Mouse (Mus musculus) heart, embryonic 13.5 days (tissue): ENCODE measurements around the gene Banf2. TPM values are rescaled to one million over a fixed set of nuclear protein-coding genes. Genes with fewer than 3 reads are reported as not detected.
A peak's percentile ranks its signal among the peaks of the same experiment; 100 is the strongest.

Experiments used
- ATAC-seq: fragments of 200-750 bp; cut with Nextera tagmentation; 2 replicates; pipeline ENCODE4 v1.8.0; 2017; ENCODE audit warnings: moderate TSS enrichment; ENCODE audit not compliant: insufficient number of reproducible peaks, low FRiP score, low TSS enrichment; ENCODE audit errors: extremely low read depth
- H3K27ac ChIP-seq: fragments of 300-500 bp; sonication (generic); replicated peaks from 2 replicates; pipeline ENCODE4 v1.5.1; 2015; ENCODE audit warnings: moderate library complexity, mild to moderate bottlenecking, inconsistent platforms
- H3K27me3 ChIP-seq: fragments of 300-500 bp; sonication (generic); replicated peaks from 2 replicates; pipeline ENCODE4 v1.6.1; 2015; ENCODE audit warnings: mild to moderate bottlenecking, inconsistent platforms
- H3K36me3 ChIP-seq: fragments of 300-500 bp; sonication (generic); 2 replicates; pipeline ENCODE4 v1.6.1; 2015; ENCODE audit warnings: mild to moderate bottlenecking, inconsistent platforms
- H3K4me1 ChIP-seq: fragments of 300-500 bp; sonication (generic); 2 replicates; pipeline ENCODE4 v1.6.1; 2015; ENCODE audit warnings: inconsistent platforms
- H3K4me2 ChIP-seq: fragments of 300-500 bp; sonication (generic); 2 replicates; pipeline ENCODE4 v1.6.1; 2015; ENCODE audit warnings: inconsistent platforms, mild to moderate bottlenecking, moderate library complexity
- H3K4me3 ChIP-seq: fragments of 300-500 bp; sonication (generic); 2 replicates; pipeline ENCODE4 v1.5.1; 2015; ENCODE audit warnings: moderate library complexity, mild to moderate bottlenecking, inconsistent platforms
- H3K9ac ChIP-seq: fragments of 300-500 bp; sonication (generic); 2 replicates; pipeline ENCODE4 v1.6.1; 2015; ENCODE audit warnings: inconsistent platforms, mild to moderate bottlenecking, moderate library complexity
- H3K9me3 ChIP-seq: fragments of 300-500 bp; sonication (generic); 2 replicates; pipeline ENCODE4 v1.6.1; 2016; ENCODE audit warnings: inconsistent platforms
- WGBS: fragments of 180-500 bp; shearing (Covaris S2); methylation state at CpG from one replicate; pipeline ENCODE4 v1.1.7; 2015; ENCODE audit warnings: mixed read lengths; 5-methylcytosine and 5-hydroxymethylcytosine counted together
- polyA plus RNA-seq: library from polyadenylated mRNA; unstranded; fragments of >200 nt; fragmentation: Nextera tagmentation; extraction: Ambion mirVana; gene quantifications from 2 replicates; pipeline ENCODE4 v1.2.1, GENCODE M21; 2015

Banf2 gene
- polyA plus RNA-seq, 1 experiment from 2014 or later, result not detected

DNA sequence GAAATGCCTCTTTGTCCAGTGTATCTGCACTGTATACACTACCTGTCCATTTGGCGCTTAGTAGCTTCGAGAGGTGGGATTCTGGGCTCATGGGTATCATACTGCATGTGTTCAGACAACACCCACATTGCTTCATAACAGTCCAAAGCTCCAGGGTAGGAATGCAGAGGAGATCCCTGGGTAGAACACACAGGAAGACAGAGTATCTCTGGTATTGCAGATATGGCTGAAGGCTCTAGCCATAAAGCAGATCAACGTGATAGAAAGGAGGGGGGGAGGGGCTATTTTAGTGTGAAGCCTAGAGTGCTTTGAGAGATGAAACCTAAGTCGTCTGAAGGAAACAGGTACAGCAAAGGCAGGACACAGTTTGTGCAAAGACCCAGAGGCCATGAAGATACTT lies 6.4 kb upstream of the Banf2 start:
- no peaks in the 10 kb centered on the region for H3K36me3 ChIP-seq
- H3K4me2 ChIP-seq, result no peak overlapping the region
- H3K4me3 ChIP-seq, result no peak overlapping the region
- 67% methylated on average over 4 of the region's 4 CpGs for WGBS
- ATAC-seq, result peak; percentile 46; the same call in 1 of the 2 replicates
- no peak overlapping the region for H3K27ac ChIP-seq
- no peak overlapping the region for H3K9ac ChIP-seq
- no peaks in the 10 kb centered on the region; the same call in 1 of the 2 replicates for H3K4me1 ChIP-seq
- H3K9me3 ChIP-seq, result no peaks in the 10 kb centered on the region
- no peaks in the 10 kb centered on the region for H3K27me3 ChIP-seq

DNA sequence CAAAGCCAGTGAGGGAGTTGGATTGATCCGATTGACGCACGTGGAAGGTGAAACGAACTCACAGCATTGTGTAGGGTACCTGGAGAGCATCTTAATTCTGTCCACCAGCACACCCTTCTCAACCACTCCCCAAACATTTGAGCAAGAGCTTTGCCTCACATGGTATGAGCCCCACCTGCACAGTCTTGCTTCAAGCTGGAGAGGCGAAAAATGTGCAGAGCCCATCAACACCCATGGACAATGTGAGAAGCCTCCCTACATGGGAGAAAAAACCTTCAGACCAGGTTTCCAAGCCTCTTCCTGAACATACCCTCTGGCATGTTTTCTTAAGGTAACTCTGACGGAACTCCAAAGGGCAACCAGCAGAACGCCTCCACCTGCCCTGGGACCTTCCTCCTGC lies 2.1 kb upstream of the Banf2 start:
- Histone ChIP-seq H3K4me2 (no peak overlapping the region), H3K27me3 (no peaks in the 10 kb centered on the region), H3K27ac (no peak overlapping the region), H3K4me1 (no peaks in the 10 kb centered on the region), H3K9me3 (no peaks in the 10 kb centered on the region), H3K9ac (no peak overlapping the region), H3K36me3 (no peaks in the 10 kb centered on the region), H3K4me3 (no peak overlapping the region)
- WGBS, result 76% methylated on average over 7 of the region's 7 CpGs
- ATAC-seq, result no peak

- Histone ChIP-seq H3K27me3 (no peaks in the 10 kb centered on the region), H3K4me2 (no peak overlapping the region), H3K36me3 (no peaks in the 10 kb centered on the region), H3K9ac (no peak overlapping the region), H3K4me3 (no peak overlapping the region), H3K9me3 (peaks cover 17% of the 10 kb centered on the region), H3K4me1 (peaks cover 6% of the 10 kb centered on the region; the same call in 1 of the 2 replicates), H3K27ac (no peak overlapping the region)
- no peak for ATAC-seq
- WGBS, result 53% methylated on average over 6 of the region's 6 CpGs
Observed at GRCm38 (mm10) chr2:144044726-144045125, 11.9 kb downstream of the Banf2 start.

DNA sequence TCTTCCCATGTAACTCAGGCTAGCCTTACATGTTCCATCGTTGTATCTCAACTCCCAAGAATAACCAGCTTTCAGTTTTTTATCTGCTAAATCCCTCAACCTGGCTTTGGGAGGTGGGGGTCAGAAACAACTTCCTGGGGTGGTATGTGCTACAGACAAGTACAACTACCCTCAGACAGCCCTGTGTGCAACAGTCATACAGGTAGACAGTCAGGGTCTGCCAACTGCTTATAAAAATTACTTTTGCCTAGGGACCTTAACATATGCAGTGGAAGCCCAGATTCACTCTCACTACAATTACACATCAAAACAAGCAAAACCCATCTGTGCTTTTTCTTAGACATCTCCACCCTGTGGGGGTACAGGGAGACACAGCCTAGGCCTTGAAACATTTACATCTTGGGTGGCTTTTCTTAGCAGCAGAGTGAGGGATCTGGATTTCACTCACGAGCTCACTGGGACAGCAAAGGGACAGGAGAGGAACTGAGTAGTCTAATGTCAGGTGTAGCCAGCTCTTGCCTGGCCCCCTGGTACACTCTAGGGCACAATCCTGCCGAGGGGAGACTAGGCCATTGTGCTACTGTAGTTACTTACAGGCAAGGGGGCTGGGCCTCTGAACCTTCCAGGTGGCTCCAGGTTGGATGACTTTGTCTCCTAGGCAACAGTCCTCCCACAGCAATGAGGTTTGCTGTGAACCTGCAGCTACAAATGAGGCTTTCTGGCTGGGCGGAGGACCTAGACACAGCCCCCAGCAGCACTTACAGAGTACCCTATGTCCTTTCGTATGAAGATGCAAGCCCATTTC lies 13.1 kb downstream of the Banf2 start:
- WGBS, result 72% methylated on average over 5 of the region's 5 CpGs
- Histone ChIP-seq H3K27ac (no peak overlapping the region), H3K27me3 (no peaks in the 10 kb centered on the region), H3K9me3 (peaks cover 17% of the 10 kb centered on the region), H3K4me1 (peaks cover 6% of the 10 kb centered on the region; the same call in 1 of the 2 replicates), H3K4me2 (no peak overlapping the region), H3K4me3 (no peak overlapping the region), H3K36me3 (no peaks in the 10 kb centered on the region), H3K9ac (no peak overlapping the region)
- ATAC-seq, result no peak

- no peak overlapping the region for H3K4me3 ChIP-seq
- no peak for ATAC-seq
- H3K27ac ChIP-seq, result no peak overlapping the region
- WGBS, result 66% methylated on average over 11 of the region's 11 CpGs
- H3K4me1 ChIP-seq, result peaks cover 6% of the 10 kb centered on the region; the same call in 1 of the 2 replicates
- H3K4me2 ChIP-seq, result no peak overlapping the region
- no peaks in the 10 kb centered on the region for H3K27me3 ChIP-seq
- peaks cover 13% of the 10 kb centered on the region for H3K9me3 ChIP-seq
- no peak overlapping the region for H3K9ac ChIP-seq
- H3K36me3 ChIP-seq, result no peaks in the 10 kb centered on the region
Observed at GRCm38 (mm10) chr2:144046916-144047315, 14.1 kb downstream of the Banf2 start.

GRCm38 (mm10) chr2:144050146-144050680 lies 17.4 kb downstream of the Banf2 start:
- H3K36me3 ChIP-seq, result no peaks in the 10 kb centered on the region
- no peak for ATAC-seq
- H3K4me1 ChIP-seq, result no peaks in the 10 kb centered on the region
- WGBS, result 65% methylated on average over 8 of the region's 8 CpGs
- no peak overlapping the region for H3K4me3 ChIP-seq
- no peak overlapping the region for H3K4me2 ChIP-seq
- no peak overlapping the region for H3K27ac ChIP-seq
- H3K27me3 ChIP-seq, result no peaks in the 10 kb centered on the region
- no peaks in the 10 kb centered on the region for H3K9me3 ChIP-seq
- no peak overlapping the region for H3K9ac ChIP-seq

DNA sequence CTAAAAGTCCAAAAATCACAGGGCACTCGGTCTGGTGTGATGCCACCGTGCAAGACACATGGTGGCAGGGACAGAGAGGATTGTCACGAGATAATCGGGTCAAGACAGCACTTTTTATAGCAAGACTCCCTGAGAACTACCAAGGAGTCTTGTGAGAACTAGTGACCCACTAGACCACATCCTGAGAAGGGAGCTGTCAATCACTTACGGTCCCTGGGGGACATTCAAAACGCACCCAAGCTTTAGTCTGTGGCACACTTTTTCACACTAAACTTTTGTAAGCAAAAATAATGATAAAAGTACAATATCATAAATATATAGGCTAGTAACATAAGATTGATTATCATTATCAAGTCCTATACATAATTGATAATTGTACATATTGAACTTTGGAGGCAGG lies 18.0 kb downstream of the Banf2 start:
- Histone ChIP-seq H3K4me2 (no peak overlapping the region), H3K4me1 (no peaks in the 10 kb centered on the region), H3K9me3 (no peaks in the 10 kb centered on the region), H3K36me3 (no peaks in the 10 kb centered on the region), H3K9ac (no peak overlapping the region), H3K27ac (no peak overlapping the region), H3K27me3 (no peaks in the 10 kb centered on the region), H3K4me3 (no peak overlapping the region)
- no peak for ATAC-seq
- 79% methylated on average over 6 of the region's 6 CpGs for WGBS

DNA sequence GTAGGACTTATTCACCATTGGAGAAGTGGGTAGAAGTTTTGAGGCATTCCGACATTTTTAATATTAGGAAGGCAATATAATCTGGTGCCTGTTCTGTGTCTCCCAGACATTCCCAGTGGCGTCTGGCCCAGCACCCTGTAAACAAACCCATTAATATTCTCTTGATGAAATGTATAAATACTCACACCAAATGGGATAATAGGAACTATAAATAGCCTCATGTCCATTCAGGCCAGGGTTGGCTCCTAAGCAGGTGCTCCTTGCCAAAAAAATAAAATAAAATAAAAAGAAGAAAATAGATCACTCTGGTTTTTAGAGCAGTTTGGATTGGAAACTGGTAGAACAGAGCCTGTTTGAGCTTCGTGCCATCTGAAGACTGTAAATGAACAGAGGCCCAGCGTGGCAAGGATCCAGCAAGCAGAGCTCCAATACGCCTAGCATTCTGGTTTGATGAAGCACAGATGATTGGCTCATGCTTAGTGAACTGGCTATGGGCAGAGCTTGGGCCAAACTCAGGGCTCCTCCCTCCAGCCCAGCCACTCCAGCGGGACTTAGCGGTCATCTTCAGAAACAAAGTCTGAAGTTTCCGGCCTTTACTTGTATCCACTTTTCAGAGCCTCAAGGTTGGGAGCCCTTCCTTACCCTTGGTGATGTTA lies 19.7 kb downstream of the Banf2 start:
- Histone ChIP-seq H3K36me3 (no peaks in the 10 kb centered on the region), H3K27ac (no peak overlapping the region), H3K4me2 (no peak overlapping the region), H3K4me1 (no peaks in the 10 kb centered on the region), H3K27me3 (peaks cover 8% of the 10 kb centered on the region; the same call in 1 of the 2 replicates), H3K9ac (no peak overlapping the region), H3K9me3 (no peaks in the 10 kb centered on the region), H3K4me3 (no peak overlapping the region)
- no peak for ATAC-seq
- WGBS, result 81% methylated on average over 8 of the region's 8 CpGs

- 80% methylated on average over 2 of the region's 2 CpGs for WGBS
- no peak for ATAC-seq
Observed at GRCm38 (mm10) chr2:144057735-144058134, 24.9 kb downstream of the Banf2 start.

GRCm38 (mm10) chr2:144061701-144062100 lies 28.8 kb downstream of the Banf2 start:
- 14% methylated on average over 6 of the region's 6 CpGs for WGBS

More at GRCm38 (mm10) chr2:144057735-144058134, 24.9 kb downstream of the Banf2 start:
- peaks cover 8% of the 10 kb centered on the region; the same call in 1 of the 2 replicates for H3K4me1 ChIP-seq
- H3K9ac ChIP-seq, result no peak overlapping the region
- H3K27me3 ChIP-seq, result peaks cover 28% of the 10 kb centered on the region
- no peaks in the 10 kb centered on the region for H3K9me3 ChIP-seq
- no peaks in the 10 kb centered on the region for H3K36me3 ChIP-seq
- no peak overlapping the region for H3K4me2 ChIP-seq
- no peak overlapping the region for H3K4me3 ChIP-seq
- H3K27ac ChIP-seq, result no peak overlapping the region

GRCm38 (mm10) chr2:144065499-144065898 lies 32.6 kb downstream of the Banf2 start:
- Histone ChIP-seq H3K4me3 (no peak overlapping the region), H3K4me2 (no peak overlapping the region), H3K9ac (no peak overlapping the region), H3K4me1 (peaks cover 8% of the 10 kb centered on the region; the same call in 1 of the 2 replicates), H3K27me3 (peaks cover 24% of the 10 kb centered on the region), H3K27ac (no peak overlapping the region), H3K9me3 (no peaks in the 10 kb centered on the region), H3K36me3 (no peaks in the 10 kb centered on the region)
- no peak for ATAC-seq
- WGBS, result 86% methylated on average over 2 of the region's 2 CpGs

More at GRCm38 (mm10) chr2:144061701-144062100, 28.8 kb downstream of the Banf2 start:
- no peak overlapping the region for H3K4me2 ChIP-seq
- no peak overlapping the region for H3K27ac ChIP-seq
- no peaks in the 10 kb centered on the region for H3K36me3 ChIP-seq
- no peak overlapping the region for H3K4me3 ChIP-seq
- H3K4me1 ChIP-seq, result peaks cover 8% of the 10 kb centered on the region; the same call in 1 of the 2 replicates
- H3K27me3 ChIP-seq, result peaks cover 36% of the 10 kb centered on the region
- no peak for ATAC-seq
- H3K9ac ChIP-seq, result no peak overlapping the region
- H3K9me3 ChIP-seq, result no peaks in the 10 kb centered on the region
